Mouse (Mus musculus): ENCODE data around the gene Cabin1.

GRCm38 (mm10) chr10:75646406-75646805 is 117.7 kb downstream of the Cabin1 start:
- TF ChIP-seq CHD2 (IDR thresholded peaks at IDR 0.05; ENCODE audit: low read depth, low read length) (no peak), ZC3H11A (IDR thresholded peaks at IDR 0.05; ENCODE audit: borderline replicate concordance, low read depth, low read length) (no peak)
